Mouse (Mus musculus): ENCODE measurements at regions not wholly inside any gene's neighbourhood (a gene's known extent, or its start where the extent isn't known, plus 50 kb on each side); places are given as distances from the start of the nearest gene placed in this dataset.
"Not testable (repeated sequence)": the region's sequence is repeated elsewhere in the genome, so short reads cannot be mapped to it uniquely, and the experiment has no call there.

DNA sequence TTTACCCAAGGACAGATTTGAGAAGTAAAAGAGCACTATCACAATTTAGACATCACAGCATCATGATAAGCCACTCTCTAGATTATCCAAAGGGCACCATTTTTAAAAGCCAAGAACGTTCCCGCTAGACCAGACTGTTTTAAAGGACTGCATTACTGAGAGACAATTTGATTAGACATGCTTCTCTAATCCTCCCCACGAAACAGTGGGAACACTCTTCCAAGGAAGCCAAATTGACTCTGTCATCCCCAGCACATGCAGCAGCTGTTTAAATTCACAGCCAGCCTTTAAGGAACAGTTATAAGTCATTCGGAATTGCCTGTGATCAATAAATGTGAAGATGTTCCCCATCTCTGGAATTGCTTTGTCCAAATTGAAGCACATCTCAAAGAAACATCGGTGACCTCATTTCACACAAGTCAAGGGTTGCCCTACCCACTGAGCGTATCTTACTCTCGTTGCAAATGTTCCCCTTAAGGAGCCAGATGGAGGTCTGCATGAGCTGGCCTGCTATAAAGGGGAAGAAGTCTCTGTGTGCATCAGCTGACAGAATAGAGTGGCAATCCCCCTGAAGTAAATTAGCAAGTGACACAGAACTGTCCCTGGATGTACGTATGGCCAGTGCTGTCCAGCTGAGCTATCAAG, 393.2 kb downstream of the Pid1 start:
- no peak for DNase-seq

GRCm38 (mm10) chr1:83964631-83965030, 399.3 kb downstream of the Pid1 start:
- DNase-seq; intact Hi-C loops (cut with DNase I; ENCODE audit: low total_unique reads): not testable (repeated sequence)

More for the DNA sequence above, 393.2 kb downstream of the Pid1 start:
- intact Hi-C loops (cut with DNase I; ENCODE audit: low total_unique reads): no loop called here

DNA sequence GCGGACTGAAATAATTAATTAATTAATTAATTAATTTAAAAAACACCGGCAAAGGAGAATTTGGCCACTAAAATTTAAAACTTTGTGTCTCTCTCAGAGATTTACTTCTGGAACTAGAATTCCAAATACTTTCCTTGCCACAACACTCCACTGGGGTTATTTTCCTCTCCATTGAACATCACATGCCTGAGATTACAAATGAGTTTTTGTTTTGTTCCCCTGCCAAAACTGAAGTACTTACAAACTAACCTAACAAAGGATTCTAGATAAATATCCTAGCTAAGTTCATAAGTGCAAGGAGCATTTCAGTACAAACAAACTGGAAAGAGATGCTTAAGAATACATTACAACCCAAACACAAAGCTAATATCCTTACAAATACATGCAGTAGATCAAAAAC, 402.2 kb downstream of the Pid1 start:
- intact Hi-C loops (cut with DNase I; ENCODE audit: low total_unique reads): no loop called here
- no peak for DNase-seq

DNA sequence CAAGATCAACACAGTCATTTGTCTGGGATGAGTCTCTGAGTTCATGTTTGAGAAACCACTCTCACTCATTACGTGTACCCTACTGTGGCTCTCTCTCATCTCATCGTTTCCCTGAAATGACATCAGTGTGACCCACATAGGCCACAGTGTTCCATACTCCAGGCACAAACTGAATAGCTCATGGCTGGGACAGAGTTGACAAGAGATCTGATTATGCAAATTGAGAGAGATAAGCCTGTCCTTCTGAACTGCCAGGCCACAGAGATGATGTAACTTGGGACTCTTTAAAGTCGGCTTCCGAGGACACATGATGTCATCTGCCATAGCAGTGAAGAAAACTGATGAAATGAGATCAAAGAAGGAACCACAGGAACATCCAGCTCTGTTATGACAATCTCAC, 404.2 kb downstream of the Pid1 start:
- intact Hi-C loops (cut with DNase I; ENCODE audit: low total_unique reads): no loop called here

GRCm38 (mm10) chr1:83922900-83923299, 441.1 kb downstream of the Pid1 start:
- no peak for DNase-seq
- intact Hi-C loops (cut with DNase I; ENCODE audit: low total_unique reads): no loop called here

More for the DNA sequence above, 404.2 kb downstream of the Pid1 start:
- no peak for DNase-seq

DNA sequence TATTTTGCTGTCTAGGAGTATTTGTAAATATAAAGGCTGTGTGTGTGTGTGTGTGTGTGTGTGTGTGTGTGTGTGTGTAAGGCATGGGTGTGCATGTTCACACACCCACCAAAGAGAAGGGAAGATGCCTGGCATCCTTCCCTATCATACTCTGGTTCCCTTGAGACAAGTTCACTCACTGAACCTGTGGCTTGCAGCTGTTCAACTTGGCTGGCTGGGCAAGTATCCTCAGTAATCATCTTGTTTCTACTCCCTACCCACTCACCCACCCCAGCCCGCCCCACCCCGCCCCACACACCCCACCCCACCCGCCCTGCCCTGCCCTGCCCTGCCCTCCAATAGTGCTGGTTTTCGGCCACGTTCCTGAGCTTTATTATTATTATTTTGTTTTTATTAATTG, 448.5 kb downstream of the Pid1 start:
- no peak for DNase-seq
- intact Hi-C loops (cut with DNase I; ENCODE audit: low total_unique reads): no loop called here

DNA sequence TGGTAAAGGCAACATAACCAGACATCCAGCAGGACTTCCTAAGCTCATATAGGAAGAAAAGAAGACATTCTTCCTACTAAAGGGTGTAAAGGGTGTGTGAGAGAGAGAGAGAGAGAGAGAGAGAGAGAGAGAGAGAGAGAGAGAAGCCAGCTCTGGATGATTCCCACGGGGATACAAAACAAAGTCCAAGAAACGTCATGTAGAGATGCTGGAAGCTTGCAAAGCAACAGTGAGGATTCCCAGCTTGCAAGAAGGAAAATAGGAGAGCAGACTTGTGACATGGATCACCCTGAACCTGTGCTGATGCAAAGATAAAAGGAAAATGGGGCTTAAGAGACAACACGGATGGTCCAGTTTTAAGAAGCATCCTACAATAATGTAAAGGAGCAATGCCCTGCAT, 456.6 kb downstream of the Pid1 start:
- DNase-seq: no peak
- intact Hi-C loops (cut with DNase I; ENCODE audit: low total_unique reads): no loop called here

- peak; percentile 14 for DNase-seq
- intact Hi-C loops (cut with DNase I; ENCODE audit: low total_unique reads): no loop called here
These were observed 457.1 kb downstream of the Pid1 start for GRCm38 (mm10) chr1:83906906-83907305.

DNA sequence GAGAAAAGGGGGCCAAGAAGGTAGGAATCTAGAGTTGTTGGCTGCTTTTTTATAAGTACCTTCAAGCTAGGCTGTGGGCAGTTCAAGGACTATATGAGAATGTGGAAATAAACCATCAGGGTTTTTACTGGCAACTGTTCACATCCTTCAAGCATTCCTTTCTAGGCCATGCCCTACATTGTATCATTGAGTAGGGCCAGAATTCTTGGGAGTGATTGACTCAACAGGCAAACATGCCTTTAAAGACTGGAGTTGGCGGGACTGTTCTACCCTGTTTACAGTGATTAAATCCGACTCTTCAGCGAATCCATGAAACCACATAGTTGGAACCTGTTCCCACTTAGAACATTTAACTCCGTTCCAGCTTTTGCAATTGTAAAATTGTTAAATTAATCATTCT, 463.8 kb downstream of the Pid1 start:
- no peak for DNase-seq
- intact Hi-C loops (cut with DNase I; ENCODE audit: low total_unique reads): no loop called here

- intact Hi-C loops (cut with DNase I; ENCODE audit: low total_unique reads): no loop called here
- no peak for DNase-seq
These were observed 467.3 kb downstream of the Pid1 start for GRCm38 (mm10) chr1:83896650-83897049.

GRCm38 (mm10) chr1:83879109-83879399, 471.1 kb upstream of the Sphkap start:
- intact Hi-C loops (cut with DNase I; ENCODE audit: low total_unique reads): no loop called here

GRCm38 (mm10) chr1:83878330-83879108, 470.5 kb upstream of the Sphkap start:
- intact Hi-C loops (cut with DNase I; ENCODE audit: low total_unique reads): no loop called here

More at GRCm38 (mm10) chr1:83879109-83879399, 471.1 kb upstream of the Sphkap start:
- DNase-seq: no peak

DNA sequence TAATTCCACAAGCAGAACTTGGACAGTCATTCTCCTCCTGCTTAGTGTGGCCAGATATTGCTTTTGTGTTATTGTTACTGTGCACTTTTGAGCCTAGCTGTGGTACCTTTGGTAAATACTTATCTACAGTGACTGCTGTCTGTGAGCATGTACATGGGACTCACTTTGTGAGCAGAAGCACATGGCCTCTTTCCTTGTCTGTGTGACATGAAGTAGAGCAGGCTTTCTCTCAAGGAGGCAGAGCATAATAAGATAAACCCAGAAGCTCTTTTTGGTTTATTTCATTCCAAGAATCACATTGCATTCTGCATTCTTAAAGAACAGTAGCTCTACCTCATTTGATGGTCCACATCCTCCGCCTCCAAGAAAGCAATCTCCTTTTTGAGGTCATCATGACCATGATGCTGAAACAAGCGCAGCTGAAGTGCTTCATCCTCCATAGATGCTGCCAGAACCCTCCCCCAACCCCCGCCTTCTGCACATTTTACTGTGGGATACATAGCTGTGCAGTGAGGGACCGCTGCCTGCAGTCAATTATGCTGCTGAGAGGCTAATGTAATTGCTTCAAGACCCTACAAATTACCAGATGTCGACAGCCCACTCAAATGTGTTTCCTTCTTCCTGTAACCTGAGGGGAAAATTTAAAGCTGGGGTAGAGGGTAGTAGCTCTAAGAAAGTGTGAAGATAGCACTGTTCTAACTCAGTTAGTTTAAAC, 463.0 kb upstream of the Sphkap start:
- intact Hi-C loops (cut with DNase I; ENCODE audit: low total_unique reads): no loop called here
- DNase-seq: peak; percentile 6

More at GRCm38 (mm10) chr1:83878330-83879108, 470.5 kb upstream of the Sphkap start:
- DNase-seq: no peak

DNA sequence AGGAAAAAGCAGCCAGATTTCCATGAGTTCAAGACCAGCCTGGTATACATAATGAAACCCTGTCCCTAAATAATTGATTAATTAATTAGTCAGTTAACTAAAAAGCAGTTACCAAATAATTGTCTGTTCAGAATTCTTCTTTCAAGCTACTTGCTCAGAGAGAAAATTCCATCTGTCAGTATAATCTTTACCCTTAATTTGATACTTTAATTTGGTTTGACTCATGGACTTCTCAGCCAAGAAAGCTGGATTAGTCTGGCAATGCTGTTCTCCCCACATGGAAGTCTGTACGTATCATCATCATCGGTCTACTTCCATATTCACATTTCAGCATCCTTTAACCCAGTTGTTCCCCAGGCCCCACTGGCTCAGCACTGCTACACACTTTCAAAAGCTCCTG, 461.0 kb upstream of the Sphkap start:
- intact Hi-C loops (cut with DNase I; ENCODE audit: low total_unique reads): no loop called here
- DNase-seq: no peak

DNA sequence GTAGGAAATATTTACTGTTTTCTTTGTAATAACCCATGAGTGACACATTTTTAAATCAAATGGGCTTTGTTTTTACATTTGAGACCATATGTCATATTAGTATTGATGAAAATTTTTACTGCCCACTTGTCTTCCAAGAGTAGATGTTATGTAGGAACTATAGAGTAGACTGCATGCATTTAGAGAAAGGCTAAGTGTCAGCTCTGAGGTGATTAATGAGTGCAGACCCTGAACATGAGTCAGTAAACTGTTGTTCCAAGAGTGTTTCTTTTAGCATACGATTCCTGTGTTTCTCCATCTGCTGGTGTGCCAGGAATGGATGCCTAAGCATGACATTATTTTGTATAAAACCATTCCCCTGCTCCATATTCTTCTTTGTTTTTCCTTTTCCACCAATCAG, 454.5 kb upstream of the Sphkap start:
- DNase-seq: no peak
- intact Hi-C loops (cut with DNase I; ENCODE audit: low total_unique reads): no loop called here

GRCm38 (mm10) chr1:83862128-83862527, 454.1 kb upstream of the Sphkap start:
- no peak for DNase-seq
- intact Hi-C loops (cut with DNase I; ENCODE audit: low total_unique reads): no loop called here

GRCm38 (mm10) chr1:83859732-83860424, 451.9 kb upstream of the Sphkap start:
- no peak for DNase-seq
- intact Hi-C loops (cut with DNase I; ENCODE audit: low total_unique reads): no loop called here

GRCm38 (mm10) chr1:83853996-83854395, 446.0 kb upstream of the Sphkap start:
- intact Hi-C loops (cut with DNase I; ENCODE audit: low total_unique reads): no loop called here
- DNase-seq: no peak

GRCm38 (mm10) chr1:83851081-83851480, 443.1 kb upstream of the Sphkap start:
- DNase-seq: no peak
- intact Hi-C loops (cut with DNase I; ENCODE audit: low total_unique reads): no loop called here

DNA sequence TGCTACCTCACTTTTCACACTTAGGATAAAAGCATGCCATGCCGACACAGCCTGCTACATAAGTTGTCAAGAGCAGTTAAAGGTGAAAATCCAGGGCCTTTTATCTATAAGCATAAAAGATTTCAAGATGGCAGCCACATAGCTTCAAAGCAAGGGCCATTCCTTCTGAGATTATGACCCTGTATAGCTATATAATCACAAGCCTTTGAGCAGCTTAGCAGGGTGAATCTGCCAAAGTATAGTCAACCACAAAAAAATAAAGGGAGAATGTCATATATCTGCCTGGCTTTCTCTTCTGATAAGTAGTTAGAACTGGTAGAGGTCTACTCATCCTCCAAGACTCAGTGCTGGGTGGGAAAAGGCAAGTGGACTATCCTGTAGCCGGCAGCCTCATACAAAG, 440.4 kb upstream of the Sphkap start:
- intact Hi-C loops (cut with DNase I; ENCODE audit: low total_unique reads): no loop called here
- no peak for DNase-seq

Data from gastrocnemius, postnatal 14 days (tissue).